Mouse (Mus musculus): ENCODE measurements at regions not wholly inside any gene's neighbourhood (a gene's known extent, or its start where the extent isn't known, plus 50 kb on each side); places are given as distances from the start of the nearest gene placed in this dataset.

- H3K4me2 ChIP-seq (ENCODE audit: low read depth, low read length), result no peak overlapping the region
- H3K27me3 ChIP-seq (ENCODE audit: control insufficient read depth, insufficient read depth, low read depth, low read length), result no peaks in the 10 kb centered on the region
- no peaks in the 10 kb centered on the region for H3K36me3 ChIP-seq (ENCODE audit: control insufficient read depth, insufficient read depth)
- no peak overlapping the region for H3K9ac ChIP-seq (ENCODE audit: low read depth, low read length)
- H3K27ac ChIP-seq (ENCODE audit: low read length), result no peak overlapping the region
- ATAC-seq (ENCODE audit: low read depth), result no peak
- no peak overlapping the region for H3K4me3 ChIP-seq (ENCODE audit: low read depth, low read length)
- 54% methylated on average over 9 of the region's 9 CpGs for WGBS (ENCODE audit: insufficient replicate concordance)
- H3K9me3 ChIP-seq (replicated peaks; ENCODE audit: control insufficient read depth, low read length), result no peaks in the 10 kb centered on the region
- H3K4me1 ChIP-seq (ENCODE audit: control insufficient read depth, low read depth, low read length), result no peaks in the 10 kb centered on the region
Measured at GRCm38 (mm10) chr5:77804113-77804512, 396.3 kb upstream of the Igfbp7 start.

- Histone ChIP-seq H3K27me3 (ENCODE audit: control insufficient read depth, insufficient read depth, low read depth, low read length) (no peaks in the 10 kb centered on the region), H3K9me3 (replicated peaks; ENCODE audit: control insufficient read depth, low read length) (no peaks in the 10 kb centered on the region), H3K36me3 (ENCODE audit: control insufficient read depth, insufficient read depth) (no peaks in the 10 kb centered on the region), H3K4me3 (ENCODE audit: low read depth, low read length) (no peak overlapping the region), H3K27ac (ENCODE audit: low read length) (no peak overlapping the region), H3K9ac (ENCODE audit: low read depth, low read length) (no peak overlapping the region), H3K4me2 (ENCODE audit: low read depth, low read length) (no peak overlapping the region), H3K4me1 (ENCODE audit: control insufficient read depth, low read depth, low read length) (no peaks in the 10 kb centered on the region)
- no peak for ATAC-seq (ENCODE audit: low read depth)
- 44% methylated on average over 6 of the region's 6 CpGs for WGBS (ENCODE audit: insufficient replicate concordance)
Measured at GRCm38 (mm10) chr5:77803562-77803961, 395.7 kb upstream of the Igfbp7 start.

- H3K4me2 ChIP-seq (ENCODE audit: low read depth, low read length), result no peak overlapping the region
- 63% methylated on average over 3 of the region's 3 CpGs for WGBS (ENCODE audit: insufficient replicate concordance)
Measured at GRCm38 (mm10) chr5:77796960-77797359, 389.1 kb upstream of the Igfbp7 start.

GRCm38 (mm10) chr5:77795766-77796165 lies 387.9 kb upstream of the Igfbp7 start:
- Histone ChIP-seq H3K9ac (ENCODE audit: low read depth, low read length) (no peak overlapping the region), H3K27me3 (ENCODE audit: control insufficient read depth, insufficient read depth, low read depth, low read length) (no peaks in the 10 kb centered on the region), H3K4me3 (ENCODE audit: low read depth, low read length) (no peak overlapping the region), H3K9me3 (replicated peaks; ENCODE audit: control insufficient read depth, low read length) (no peaks in the 10 kb centered on the region), H3K27ac (ENCODE audit: low read length) (no peak overlapping the region), H3K4me2 (ENCODE audit: low read depth, low read length) (no peak overlapping the region), H3K36me3 (ENCODE audit: control insufficient read depth, insufficient read depth) (no peaks in the 10 kb centered on the region), H3K4me1 (ENCODE audit: control insufficient read depth, low read depth, low read length) (no peaks in the 10 kb centered on the region)
- ATAC-seq (ENCODE audit: low read depth), result no peak
- 57% methylated on average over 5 of the region's 5 CpGs for WGBS (ENCODE audit: insufficient replicate concordance)

More at GRCm38 (mm10) chr5:77796960-77797359, 389.1 kb upstream of the Igfbp7 start:
- ATAC-seq (ENCODE audit: low read depth), result no peak
- Histone ChIP-seq H3K27me3 (ENCODE audit: control insufficient read depth, insufficient read depth, low read depth, low read length) (no peaks in the 10 kb centered on the region), H3K27ac (ENCODE audit: low read length) (no peak overlapping the region), H3K9ac (ENCODE audit: low read depth, low read length) (no peak overlapping the region), H3K9me3 (replicated peaks; ENCODE audit: control insufficient read depth, low read length) (no peaks in the 10 kb centered on the region), H3K4me1 (ENCODE audit: control insufficient read depth, low read depth, low read length) (no peaks in the 10 kb centered on the region), H3K36me3 (ENCODE audit: control insufficient read depth, insufficient read depth) (no peaks in the 10 kb centered on the region), H3K4me3 (ENCODE audit: low read depth, low read length) (no peak overlapping the region)

GRCm38 (mm10) chr5:77783953-77784352 lies 376.1 kb upstream of the Igfbp7 start:
- Histone ChIP-seq H3K27ac (ENCODE audit: low read length) (no peak overlapping the region), H3K27me3 (ENCODE audit: control insufficient read depth, insufficient read depth, low read depth, low read length) (no peaks in the 10 kb centered on the region), H3K9me3 (replicated peaks; ENCODE audit: control insufficient read depth, low read length) (no peaks in the 10 kb centered on the region), H3K9ac (ENCODE audit: low read depth, low read length) (no peak overlapping the region), H3K4me3 (ENCODE audit: low read depth, low read length) (no peak overlapping the region), H3K36me3 (ENCODE audit: control insufficient read depth, insufficient read depth) (no peaks in the 10 kb centered on the region), H3K4me1 (ENCODE audit: control insufficient read depth, low read depth, low read length) (no peaks in the 10 kb centered on the region), H3K4me2 (ENCODE audit: low read depth, low read length) (no peak overlapping the region)
- ATAC-seq (ENCODE audit: low read depth), result no peak
- 36% methylated on average over 2 of the region's 2 CpGs for WGBS (ENCODE audit: insufficient replicate concordance)

GRCm38 (mm10) chr5:77762426-77763042 lies 354.7 kb upstream of the Igfbp7 start:
- Histone ChIP-seq H3K4me1 (ENCODE audit: control insufficient read depth, low read depth, low read length) (no peaks in the 10 kb centered on the region), H3K27ac (ENCODE audit: low read length) (no peak overlapping the region), H3K4me2 (ENCODE audit: low read depth, low read length) (no peak overlapping the region), H3K27me3 (ENCODE audit: control insufficient read depth, insufficient read depth, low read depth, low read length) (no peaks in the 10 kb centered on the region), H3K4me3 (ENCODE audit: low read depth, low read length) (no peak overlapping the region), H3K36me3 (ENCODE audit: control insufficient read depth, insufficient read depth) (no peaks in the 10 kb centered on the region), H3K9me3 (replicated peaks; ENCODE audit: control insufficient read depth, low read length) (no peaks in the 10 kb centered on the region), H3K9ac (ENCODE audit: low read depth, low read length) (no peak overlapping the region)
- 66% methylated on average over 6 of the region's 6 CpGs for whole genome bisulfite sequencing (ENCODE audit: insufficient replicate concordance)
- ATAC-seq (ENCODE audit: low read depth), result no peak

- Histone ChIP-seq H3K27me3 (ENCODE audit: control insufficient read depth, insufficient read depth, low read depth, low read length) (no peaks in the 10 kb centered on the region), H3K4me3 (ENCODE audit: low read depth, low read length) (no peak overlapping the region), H3K4me1 (ENCODE audit: control insufficient read depth, low read depth, low read length) (no peaks in the 10 kb centered on the region), H3K36me3 (ENCODE audit: control insufficient read depth, insufficient read depth) (no peaks in the 10 kb centered on the region), H3K27ac (ENCODE audit: low read length) (no peak overlapping the region), H3K9ac (ENCODE audit: low read depth, low read length) (no peak overlapping the region), H3K9me3 (replicated peaks; ENCODE audit: control insufficient read depth, low read length) (no peaks in the 10 kb centered on the region), H3K4me2 (ENCODE audit: low read depth, low read length) (no peak overlapping the region)
- ATAC-seq (ENCODE audit: low read depth), result no peak
- WGBS (ENCODE audit: insufficient replicate concordance), result 74% methylated on average over 6 of the region's 6 CpGs
Measured at GRCm38 (mm10) chr5:77762013-77762412, 354.2 kb upstream of the Igfbp7 start.

- ATAC-seq (ENCODE audit: low read depth), result no peak
- Histone ChIP-seq H3K4me2 (ENCODE audit: low read depth, low read length) (no peak overlapping the region), H3K36me3 (ENCODE audit: control insufficient read depth, insufficient read depth) (no peaks in the 10 kb centered on the region), H3K9me3 (replicated peaks; ENCODE audit: control insufficient read depth, low read length) (no peaks in the 10 kb centered on the region), H3K9ac (ENCODE audit: low read depth, low read length) (no peak overlapping the region), H3K27me3 (ENCODE audit: control insufficient read depth, insufficient read depth, low read depth, low read length) (no peaks in the 10 kb centered on the region), H3K4me3 (ENCODE audit: low read depth, low read length) (no peak overlapping the region), H3K27ac (ENCODE audit: low read length) (no peak overlapping the region), H3K4me1 (ENCODE audit: control insufficient read depth, low read depth, low read length) (no peaks in the 10 kb centered on the region)
- 43% methylated on average over 1 of the region's 1 CpGs for WGBS (ENCODE audit: insufficient replicate concordance)
Measured at GRCm38 (mm10) chr5:77748933-77749332, 341.1 kb upstream of the Igfbp7 start.

- WGBS (ENCODE audit: insufficient replicate concordance), result 70% methylated on average over 5 of the region's 5 CpGs
- ATAC-seq (ENCODE audit: low read depth), result no peak
- Histone ChIP-seq H3K4me3 (ENCODE audit: low read depth, low read length) (no peak overlapping the region), H3K27me3 (ENCODE audit: control insufficient read depth, insufficient read depth, low read depth, low read length) (no peaks in the 10 kb centered on the region), H3K4me2 (ENCODE audit: low read depth, low read length) (no peak overlapping the region), H3K9me3 (replicated peaks; ENCODE audit: control insufficient read depth, low read length) (no peaks in the 10 kb centered on the region), H3K27ac (ENCODE audit: low read length) (no peak overlapping the region), H3K4me1 (ENCODE audit: control insufficient read depth, low read depth, low read length) (no peaks in the 10 kb centered on the region), H3K9ac (ENCODE audit: low read depth, low read length) (no peak overlapping the region), H3K36me3 (ENCODE audit: control insufficient read depth, insufficient read depth) (no peaks in the 10 kb centered on the region)
Measured at GRCm38 (mm10) chr5:77746604-77747003, 338.8 kb upstream of the Igfbp7 start.

Data from liver, embryonic 16.5 days (tissue).